Mouse (Mus musculus): Measurements from ENCODE around the gene Prex1.

Gene Prex1

GRCm38 (mm10) chr2:166683885-166684544, 29.6 kb downstream of the Prex1 start:
- peak; percentile 70 for DNase-seq

- DNase-seq: peak; percentile 57
These were observed 30.8 kb downstream of the Prex1 start for GRCm38 (mm10) chr2:166682866-166683265.

GRCm38 (mm10) chr2:166678959-166679759, 34.5 kb downstream of the Prex1 start:
- peak; percentile 92 for DNase-seq

DNA sequence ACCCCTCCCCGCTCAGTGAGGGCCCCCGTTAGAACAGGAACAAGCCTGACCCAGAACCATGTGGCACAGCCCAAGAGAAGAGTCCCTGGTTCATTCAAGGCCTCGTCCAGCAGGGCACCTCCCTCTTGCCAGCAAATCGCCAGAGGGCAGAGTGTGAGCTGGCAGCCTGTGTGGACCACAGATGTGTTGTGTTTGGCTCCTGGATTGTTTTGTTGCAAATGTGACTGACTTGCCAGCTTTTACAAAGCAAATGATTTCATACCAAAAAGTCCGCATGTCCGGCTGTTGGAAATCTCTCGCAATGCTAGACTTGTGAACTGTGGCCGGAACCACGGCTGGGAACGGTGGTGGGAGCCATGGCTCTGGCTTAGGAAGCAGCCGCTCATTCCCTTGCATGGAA, 36.7 kb downstream of the Prex1 start:
- DNase-seq: no peak

DNA sequence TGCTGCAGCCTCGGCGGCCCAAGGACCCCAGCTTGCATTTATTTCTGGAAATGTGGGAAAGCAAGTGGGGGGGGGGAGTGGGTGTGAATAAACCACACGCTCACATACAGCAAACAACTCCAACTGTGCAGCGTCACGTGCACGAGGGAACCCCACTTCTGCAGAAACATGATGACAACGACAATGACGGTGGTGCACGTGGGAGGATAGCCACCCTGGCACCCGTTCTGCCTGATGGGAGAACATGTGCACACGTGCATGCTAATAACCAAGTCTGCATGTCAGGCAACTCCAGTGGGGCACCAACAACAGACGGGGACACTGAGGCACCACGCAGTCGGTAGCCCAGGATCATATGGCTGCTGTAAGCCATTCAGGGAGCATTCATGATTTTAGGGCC, 37.1 kb downstream of the Prex1 start:
- DNase-seq: no peak

DNA sequence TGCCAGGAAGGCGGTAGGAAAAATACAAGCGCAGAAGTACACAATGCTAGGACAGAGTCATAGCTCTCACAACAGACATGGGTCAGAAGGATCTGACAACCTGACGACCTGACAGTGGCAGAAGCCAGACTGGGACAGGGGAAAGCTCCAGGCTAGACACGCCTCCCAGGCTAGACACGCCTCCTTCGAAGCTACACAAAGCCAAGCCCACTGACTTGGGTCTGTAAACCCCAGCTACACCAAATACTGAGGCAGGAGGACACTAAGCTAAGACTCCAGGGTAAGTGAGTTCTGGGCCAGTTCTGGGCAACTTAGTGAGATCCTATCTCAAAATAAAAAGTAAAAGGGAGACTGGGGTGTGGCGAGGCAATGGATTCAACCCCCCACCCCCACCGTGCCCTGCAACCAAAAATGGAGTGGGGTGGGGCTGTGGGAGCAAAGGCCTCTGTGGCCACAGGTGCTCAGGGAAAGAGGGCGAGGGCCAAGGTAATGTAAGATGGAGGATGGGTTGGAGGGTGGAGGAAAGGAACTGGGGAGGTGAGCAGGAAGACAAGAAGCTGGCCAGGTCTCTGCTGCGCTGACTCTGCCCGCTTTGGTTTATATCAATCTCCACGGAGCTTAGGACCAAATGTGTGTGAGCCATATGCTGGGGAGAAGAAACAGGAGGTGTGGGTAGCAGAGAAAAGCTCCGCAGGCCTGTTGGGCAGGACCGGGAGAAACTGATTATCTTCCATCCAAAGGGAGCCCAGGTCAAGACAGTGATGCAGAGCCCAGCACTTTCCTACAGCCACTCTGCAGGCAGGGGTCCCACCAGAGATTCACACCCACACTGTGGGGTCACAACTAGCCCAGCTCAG, 37.8 kb downstream of the Prex1 start:
- no peak for DNase-seq

GRCm38 (mm10) chr2:166674693-166675092, 38.9 kb downstream of the Prex1 start:
- peak; percentile 72 for DNase-seq

DNA sequence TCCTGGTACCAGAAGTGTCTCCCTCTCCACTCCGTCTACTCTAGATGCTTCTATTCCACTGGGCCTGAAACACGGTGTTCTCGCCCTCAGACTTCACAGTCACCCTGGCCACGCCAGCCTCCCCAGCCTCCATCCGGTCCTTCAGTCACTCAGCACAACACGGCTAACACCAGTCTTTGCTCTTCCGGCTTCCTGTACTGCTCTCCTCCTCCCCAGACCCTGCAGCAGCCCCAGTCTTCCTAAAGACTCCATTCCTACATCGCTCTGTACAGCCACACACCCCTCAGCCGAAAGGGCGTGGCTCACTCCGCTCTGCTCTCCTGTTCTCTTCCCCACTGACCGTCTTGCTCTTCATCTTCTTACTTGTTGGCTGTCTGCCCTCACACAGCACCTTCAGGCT, 39.7 kb downstream of the Prex1 start:
- no peak for DNase-seq

- DNase-seq: no peak
These were observed 41.3 kb downstream of the Prex1 start for GRCm38 (mm10) chr2:166672171-166672965.

DNA sequence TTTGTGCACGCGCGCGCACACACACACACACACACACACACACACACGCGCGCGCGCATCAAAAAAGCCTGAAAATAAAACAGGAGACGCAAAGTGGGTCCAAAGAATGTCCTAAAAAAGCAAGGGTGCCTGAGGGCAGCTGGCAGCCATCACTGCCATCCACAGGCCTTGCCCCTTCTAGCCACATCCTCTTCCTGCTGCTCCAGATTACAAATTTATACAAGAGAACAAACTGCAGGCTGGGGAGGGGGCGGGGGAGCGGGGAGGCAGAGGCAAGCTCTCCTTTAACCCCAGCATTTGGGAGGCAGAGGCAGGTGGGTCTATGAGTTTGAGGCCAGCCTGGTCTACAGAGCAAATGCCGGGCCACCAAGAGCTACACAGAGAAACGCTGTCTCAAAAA, 42.0 kb downstream of the Prex1 start:
- no peak for DNase-seq

- DNase-seq: peak; percentile 76
These were observed 42.6 kb downstream of the Prex1 start for GRCm38 (mm10) chr2:166671019-166671418.

DNA sequence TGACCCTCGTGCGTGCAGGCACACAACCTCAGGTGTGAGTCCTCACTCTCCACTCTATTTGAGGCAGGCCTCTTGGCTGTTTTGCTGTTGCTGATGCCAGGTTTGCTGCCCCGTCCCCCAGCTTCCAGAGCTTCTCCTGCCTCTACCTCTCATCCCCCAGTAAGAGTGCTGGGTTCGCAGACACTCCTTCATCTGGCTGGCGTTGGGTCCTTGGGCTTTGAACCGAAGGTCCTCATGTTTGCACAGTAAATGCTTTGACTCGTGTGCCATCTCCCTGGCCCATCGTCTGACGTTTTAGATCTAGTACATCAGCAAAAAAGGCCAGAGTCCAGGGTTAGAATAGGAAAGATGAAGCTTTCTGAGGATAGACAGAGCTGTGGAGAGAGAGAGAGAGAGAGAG, 43.7 kb downstream of the Prex1 start:
- no peak for DNase-seq

DNA sequence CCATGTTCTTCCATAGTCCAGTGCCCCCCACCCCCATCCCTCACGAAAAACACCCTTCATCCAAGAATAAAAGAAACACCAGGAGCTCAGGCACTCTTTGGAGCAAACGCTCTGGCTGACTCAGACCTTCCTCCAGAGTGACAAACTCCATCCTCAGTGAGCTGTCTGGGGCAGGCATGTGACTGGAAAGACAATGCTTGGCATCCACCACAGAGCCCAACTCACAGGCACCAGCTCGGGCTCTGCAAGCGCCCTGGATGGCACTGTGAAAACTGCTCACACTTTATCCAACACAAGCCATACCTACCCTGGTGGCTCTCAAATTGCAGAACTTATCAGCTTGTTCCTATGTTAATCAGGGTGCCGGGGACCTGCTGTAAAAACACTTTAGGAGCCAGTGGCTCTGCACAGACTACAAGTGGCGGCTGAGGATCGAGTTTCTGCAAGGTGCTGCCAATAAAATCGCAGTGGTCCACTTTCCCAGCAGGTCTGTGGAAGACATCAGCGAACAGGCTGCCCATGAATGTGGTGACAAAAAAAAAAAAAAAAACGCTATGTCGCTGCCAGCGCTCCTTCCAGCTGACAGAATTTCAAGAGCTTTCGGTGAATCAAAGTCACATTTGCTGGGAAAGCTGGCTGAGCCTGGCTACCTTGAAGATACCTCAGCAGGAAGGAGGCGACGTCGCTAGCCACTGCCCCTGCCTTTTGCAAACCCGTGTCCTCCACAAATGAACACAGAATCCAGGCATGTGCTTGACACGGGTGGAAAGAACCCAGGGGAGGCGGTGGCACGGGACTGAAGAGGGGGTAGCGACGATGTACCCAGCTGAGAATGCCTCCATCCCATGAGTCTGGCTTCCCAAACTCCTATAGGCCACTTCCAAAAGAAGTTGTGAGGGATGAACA, 45.6 kb downstream of the Prex1 start:
- no peak for DNase-seq

- no peak for DNase-seq
These were observed 47.5 kb downstream of the Prex1 start for GRCm38 (mm10) chr2:166666175-166666574.

DNA sequence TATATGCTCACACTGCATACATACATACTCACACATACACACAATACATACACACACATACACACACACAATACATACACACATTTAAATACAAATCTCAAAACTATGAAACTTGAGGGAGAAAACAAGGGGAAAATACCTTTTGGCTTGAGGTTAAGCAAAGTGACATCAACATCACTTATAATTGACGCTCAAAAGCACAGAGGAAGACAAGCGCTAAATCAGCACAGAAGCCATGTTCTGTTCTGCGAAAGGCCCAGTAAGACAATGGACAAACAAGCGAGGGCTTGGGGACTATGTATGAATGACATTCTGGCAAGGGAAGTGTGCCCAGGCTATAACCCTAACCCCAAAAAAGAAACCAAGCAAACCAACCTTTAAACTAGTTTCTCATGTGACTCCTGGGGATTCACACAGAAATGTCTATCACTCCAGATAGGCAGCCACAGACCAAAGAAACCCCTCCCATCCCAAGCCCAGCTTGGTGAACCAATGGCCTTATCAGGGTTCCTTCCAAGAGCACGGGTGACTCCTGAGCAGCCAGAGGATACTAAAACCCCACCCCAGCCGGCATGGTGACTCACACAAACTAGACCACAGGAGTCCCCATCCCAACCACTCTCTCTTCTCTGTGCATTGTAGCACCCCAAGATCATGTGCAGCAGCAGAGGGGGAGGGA, 48.2 kb downstream of the Prex1 start:
- DNase-seq: no peak

- DNase-seq: no peak
These were observed 49.1 kb downstream of the Prex1 start for GRCm38 (mm10) chr2:166664506-166664905.

DNA sequence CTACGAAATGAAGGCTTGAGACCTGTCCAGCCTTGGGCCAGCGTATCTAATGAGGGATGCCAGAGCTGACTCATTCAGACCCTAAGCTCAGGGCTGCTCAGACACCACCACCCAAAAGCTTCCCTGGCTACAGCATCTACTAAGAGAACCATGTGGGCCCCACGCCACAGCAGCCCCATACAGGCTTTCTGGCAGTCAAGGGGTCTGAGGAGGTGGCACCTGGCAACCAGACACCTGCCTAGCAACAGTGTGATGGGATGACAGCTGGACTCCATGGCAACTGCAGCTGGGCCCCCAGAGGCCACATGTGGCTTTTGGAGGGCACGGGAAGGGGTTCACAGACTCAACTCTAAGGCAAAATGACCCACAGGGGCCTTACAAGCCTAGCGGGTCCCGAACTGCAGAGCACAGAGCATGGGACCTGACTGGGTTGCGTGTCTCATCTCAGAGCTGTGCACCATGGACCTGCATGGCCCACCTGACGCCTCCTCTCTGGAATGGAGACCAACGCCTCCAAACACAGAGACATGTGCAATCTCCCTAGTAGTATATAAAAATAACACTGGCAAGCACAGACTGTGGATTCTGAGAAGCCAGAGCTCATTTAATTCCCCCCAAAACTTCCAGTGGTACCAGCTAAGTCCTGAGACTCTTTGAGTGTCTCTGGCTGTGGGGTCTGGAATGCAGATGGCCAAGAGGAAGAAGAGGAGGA, 50.2 kb downstream of the Prex1 start:
- DNase-seq: peak; percentile 72

DNA sequence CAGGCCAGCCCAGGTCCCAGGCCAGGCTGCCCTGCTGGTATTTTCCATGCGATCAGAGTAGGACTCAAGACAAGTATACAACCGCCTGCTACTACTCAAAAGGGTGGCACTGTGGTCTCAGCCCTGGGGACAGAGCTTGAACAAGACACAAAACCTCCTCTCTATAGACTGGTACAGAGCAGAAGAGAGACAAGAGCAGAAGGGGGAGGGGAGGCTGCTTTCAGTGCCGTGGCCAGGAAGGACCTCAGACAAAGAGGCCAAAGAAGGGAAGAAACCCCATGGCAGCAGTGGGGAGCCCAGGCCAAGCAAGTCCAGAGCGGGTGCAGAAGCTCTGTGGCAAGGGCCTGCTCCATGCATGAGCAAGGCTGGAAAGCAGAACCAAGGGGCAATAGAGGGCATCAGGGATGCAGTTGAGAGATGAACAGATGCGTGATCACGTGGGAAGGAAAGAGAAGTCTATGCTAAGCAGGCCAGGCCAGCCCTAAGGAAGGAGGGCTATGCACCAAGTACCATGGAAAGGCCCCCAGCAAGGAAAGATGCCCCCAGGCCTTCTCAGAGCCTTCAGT, 51.0 kb downstream of the Prex1 start:
- no peak for DNase-seq

DNA sequence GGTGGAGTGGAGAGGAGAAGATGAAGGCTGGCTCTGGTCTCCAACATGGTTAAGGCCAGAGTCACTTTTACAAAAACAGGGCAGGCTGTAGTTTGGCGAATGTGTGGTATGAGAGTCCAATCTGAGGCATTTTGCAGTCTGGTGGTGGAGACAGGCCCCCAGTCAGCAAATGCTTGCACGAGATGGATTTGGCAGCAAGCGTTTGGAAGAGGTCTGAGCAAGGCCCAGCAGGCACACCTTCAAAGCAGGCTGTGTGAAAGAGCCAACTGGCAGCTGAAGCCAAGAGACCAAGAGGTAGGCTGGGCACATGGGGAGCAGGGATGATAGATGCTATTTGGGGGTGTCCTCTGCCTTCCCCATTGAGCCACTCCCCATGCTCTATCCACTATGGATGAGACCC, 51.7 kb downstream of the Prex1 start:
- DNase-seq: no peak

- DNase-seq: no peak
These were observed 52.1 kb downstream of the Prex1 start for GRCm38 (mm10) chr2:166661498-166661897.
